Mouse (Mus musculus) C2C12 (cell line): ENCODE measurements around the gene Adam15.

Source experiments
- CTCF ChIP-seq: IDR thresholded peaks from one replicate; pipeline ENCODE4 v1.5.1; 2011; ENCODE audit not compliant: control insufficient read depth, insufficient read depth, insufficient read length
- FOSL1 ChIP-seq: IDR thresholded peaks from one replicate; pipeline ENCODE4 v1.8.0; 2011; ENCODE audit warnings: mild to moderate bottlenecking, low read length; ENCODE audit not compliant: poor library complexity, insufficient read depth, severe bottlenecking
- MAX ChIP-seq: IDR thresholded peaks from one replicate; pipeline ENCODE4 v1.6.1; 2011; ENCODE audit warnings: mild to moderate bottlenecking, control low read depth
- MYOD1 ChIP-seq: IDR thresholded peaks from one replicate; pipeline ENCODE4 v1.6.1; 2011; ENCODE audit warnings: low read depth; ENCODE audit not compliant: control insufficient read depth, insufficient read length
- MYOG ChIP-seq: IDR thresholded peaks from one replicate; pipeline ENCODE4 v1.6.1; 2011; ENCODE audit not compliant: control insufficient read depth, insufficient read length; ENCODE audit errors: extremely low read depth
- USF1 ChIP-seq: IDR thresholded peaks from one replicate; pipeline ENCODE4 v1.6.1; 2011; ENCODE audit warnings: low read depth, mild to moderate bottlenecking, control low read depth, moderate library complexity

DNA sequence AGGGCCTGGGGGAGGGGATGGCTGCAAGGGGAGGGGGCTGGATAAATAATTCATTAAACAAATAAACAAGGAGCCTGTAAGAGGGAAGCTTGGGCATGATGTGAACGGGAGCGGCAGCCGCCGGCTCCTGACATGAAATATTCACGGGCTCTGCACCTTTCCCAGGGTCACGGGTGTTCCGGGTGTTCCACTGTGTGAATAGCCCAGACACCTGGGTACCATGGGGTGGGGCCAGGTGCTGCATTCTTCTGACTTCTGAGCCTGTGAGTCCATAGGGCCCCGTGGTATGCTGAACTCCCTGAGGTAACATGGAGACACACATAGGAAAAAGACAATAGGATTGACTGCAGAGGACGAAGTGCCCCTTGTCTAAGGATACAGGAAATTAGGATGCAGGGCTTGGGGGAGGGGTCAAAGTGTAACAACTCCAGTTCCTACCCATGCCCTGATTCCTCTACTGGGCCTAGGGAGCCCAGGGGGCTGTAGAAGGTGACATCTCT, 22.4 kb downstream of the Adam15 start:
- no peak for TF ChIP-seq CTCF
- no peak for TF ChIP-seq MYOD1
- TF ChIP-seq FOSL1: no peak
- no peak for TF ChIP-seq MAX
- TF ChIP-seq USF1: no peak
- TF ChIP-seq MYOG: no peak
